Mouse (Mus musculus): ENCODE measurements around the gene Gm10322. TPM values are rescaled to one million over a fixed set of nuclear protein-coding genes. Genes with fewer than 3 reads are reported as not detected.

Gm10322 gene
- polyA plus RNA-seq, 1 experiment from 2014 or later, result not detected

DNA sequence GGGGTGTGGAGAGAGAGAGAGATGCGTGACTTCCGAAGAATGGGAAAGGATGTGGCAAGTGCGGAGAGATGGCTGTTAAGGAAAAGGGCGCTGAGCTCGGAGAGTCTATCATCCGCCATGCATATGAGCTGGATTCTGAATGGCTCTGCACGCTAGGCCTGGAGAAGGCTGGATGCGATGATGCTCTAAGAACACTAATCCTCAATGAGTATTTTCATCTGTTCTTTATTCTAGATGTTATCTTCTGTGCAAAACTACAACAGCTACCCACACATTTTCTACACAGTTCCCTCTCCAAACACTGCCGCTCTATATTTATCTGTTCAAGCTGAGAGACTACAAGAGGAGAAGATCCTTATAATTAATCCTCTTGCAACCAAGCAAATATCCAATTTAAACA lies 25.3 kb upstream of the Gm10322 start:
- no peaks in the 10 kb centered on the region for H3K9me3 ChIP-seq (ENCODE audit: control insufficient read depth)
- WGBS, result 94% methylated on average over 9 of the region's 9 CpGs
- TF ChIP-seq CTCF (IDR thresholded peaks at IDR 0.05; ENCODE audit: low read depth), result no peak
- no peak overlapping the region for H3K9ac ChIP-seq (ENCODE audit: low read depth, low read length)
- H3K4me2 ChIP-seq (replicated peaks; ENCODE audit: low read depth), result no peak overlapping the region
- no peaks in the 10 kb centered on the region for H3K4me1 ChIP-seq (replicated peaks; ENCODE audit: control insufficient read depth, insufficient read depth, low read length)
- ATAC-seq, result no peak
- H3K36me3 ChIP-seq (ENCODE audit: control insufficient read depth, insufficient read depth), result peaks cover 15% of the 10 kb centered on the region; the same call in 1 of the 2 replicates
- H3K27me3 ChIP-seq (replicated peaks; ENCODE audit: control insufficient read depth, insufficient read depth, low read length), result no peaks in the 10 kb centered on the region
- no peak overlapping the region for H3K27ac ChIP-seq (ENCODE audit: low read depth, low read length)
- H3K4me3 ChIP-seq (ENCODE audit: low read depth, low read length), result no peak overlapping the region

DNA sequence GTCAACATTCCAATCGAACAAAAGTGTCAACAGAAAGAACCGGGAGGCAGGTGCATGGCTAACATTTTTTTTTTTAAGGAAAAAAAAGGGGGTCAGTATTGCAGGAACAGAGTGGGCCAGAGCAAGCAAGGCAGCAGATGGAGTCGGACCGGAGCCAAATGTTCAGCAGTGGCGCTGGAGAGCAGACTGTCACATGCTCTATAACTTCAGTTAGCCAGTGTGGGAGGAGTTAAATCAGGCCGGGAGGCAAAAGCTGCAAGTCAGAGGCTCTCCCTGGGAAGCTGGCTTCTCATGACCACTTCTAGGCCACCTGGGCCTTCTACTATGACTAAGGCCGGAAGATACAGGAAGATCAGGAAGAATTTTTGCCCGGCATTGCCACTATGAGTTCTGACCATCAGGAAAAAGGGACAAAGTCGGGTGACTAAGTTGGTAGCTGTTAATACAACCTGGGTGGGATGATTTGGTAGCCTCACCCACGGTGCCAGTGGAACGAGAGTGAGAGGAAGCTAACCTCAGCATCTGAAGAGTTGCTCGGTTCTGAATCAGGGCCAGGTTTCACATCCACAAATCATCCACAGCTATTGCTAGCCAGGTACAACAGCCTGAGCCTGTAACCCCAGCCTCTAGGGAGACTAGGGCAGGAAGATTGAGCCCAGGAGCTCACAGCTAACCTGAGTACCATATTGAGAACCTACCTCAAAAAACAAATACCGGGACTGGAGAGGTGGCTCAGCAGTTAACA lies 21.9 kb upstream of the Gm10322 start:
- Histone ChIP-seq H3K36me3 (ENCODE audit: control insufficient read depth, insufficient read depth) (peaks cover 20% of the 10 kb centered on the region; the same call in 1 of the 2 replicates), H3K9me3 (ENCODE audit: control insufficient read depth) (no peaks in the 10 kb centered on the region), H3K4me1 (replicated peaks; ENCODE audit: control insufficient read depth, insufficient read depth, low read length) (no peaks in the 10 kb centered on the region), H3K9ac (ENCODE audit: low read depth, low read length) (no peak overlapping the region), H3K4me2 (replicated peaks; ENCODE audit: low read depth) (no peak overlapping the region), H3K27ac (ENCODE audit: low read depth, low read length) (no peak overlapping the region), H3K27me3 (replicated peaks; ENCODE audit: control insufficient read depth, insufficient read depth, low read length) (no peaks in the 10 kb centered on the region), H3K4me3 (ENCODE audit: low read depth, low read length) (no peak overlapping the region)
- 61% methylated on average over 13 of the region's 13 CpGs for WGBS
- TF ChIP-seq CTCF (IDR thresholded peaks at IDR 0.05; ENCODE audit: low read depth), result peak; percentile 27; the same call in 1 of the 2 replicates
- peak; percentile 59; the same call in 1 of the 2 replicates for ATAC-seq

DNA sequence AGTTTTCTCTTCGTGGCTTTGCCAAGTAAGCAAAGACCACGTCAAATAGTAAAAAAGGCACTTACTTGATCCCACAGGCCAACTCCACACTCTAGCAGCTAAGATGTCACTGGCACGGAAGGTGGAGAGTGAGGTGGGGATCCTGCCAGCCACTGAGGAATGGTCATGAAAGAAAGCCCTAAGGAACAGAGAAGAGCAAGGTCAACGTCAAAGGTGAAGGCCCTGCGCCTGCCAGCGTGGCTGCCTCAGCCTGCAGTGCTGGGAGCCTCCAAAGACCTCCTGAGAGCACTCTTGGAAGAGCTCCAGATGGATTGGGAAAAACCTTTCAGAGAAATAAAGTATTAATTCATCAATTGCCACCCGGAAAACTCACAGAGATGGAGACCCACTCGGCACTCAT lies 15.3 kb upstream of the Gm10322 start:
- H3K4me3 ChIP-seq (ENCODE audit: low read depth, low read length), result no peak overlapping the region
- H3K9me3 ChIP-seq (ENCODE audit: control insufficient read depth), result no peaks in the 10 kb centered on the region
- no peaks in the 10 kb centered on the region for H3K27me3 ChIP-seq (replicated peaks; ENCODE audit: control insufficient read depth, insufficient read depth, low read length)
- no peak overlapping the region for H3K9ac ChIP-seq (ENCODE audit: low read depth, low read length)
- no peak overlapping the region for H3K4me2 ChIP-seq (replicated peaks; ENCODE audit: low read depth)
- 0 out of 2 replicates have a peak, but pooled peaks cover 5% of the 10 kb centered on the region for H3K36me3 ChIP-seq (ENCODE audit: control insufficient read depth, insufficient read depth)
- H3K27ac ChIP-seq (ENCODE audit: low read depth, low read length), result peak overlapping the region; percentile 21; the same call in 1 of the 2 replicates
- peaks cover 4% of the 10 kb centered on the region; the same call in 1 of the 2 replicates for H3K4me1 ChIP-seq (replicated peaks; ENCODE audit: control insufficient read depth, insufficient read depth, low read length)
- TF ChIP-seq CTCF (IDR thresholded peaks at IDR 0.05; ENCODE audit: low read depth), result no peak
- no peak for ATAC-seq
- 65% methylated on average over 8 of the region's 8 CpGs for WGBS

DNA sequence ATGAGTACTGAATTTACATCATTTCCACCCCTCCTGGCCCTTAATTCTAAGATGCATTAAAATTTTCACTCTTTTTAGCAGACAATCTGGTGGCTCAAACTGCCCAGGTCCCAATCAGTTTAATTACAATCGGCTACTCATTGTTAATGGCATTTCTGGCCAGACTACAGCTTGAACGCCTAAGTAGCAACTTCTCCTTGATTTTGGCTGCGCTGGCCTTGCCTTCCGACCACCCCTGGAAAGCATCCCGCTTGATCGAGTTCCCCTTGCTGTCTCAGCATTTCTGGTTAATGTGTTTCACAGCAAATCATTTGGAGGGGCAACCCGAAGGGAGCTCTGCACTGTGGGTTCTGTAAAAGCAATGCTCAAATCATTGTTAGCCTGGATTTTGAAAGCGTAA lies 13.8 kb upstream of the Gm10322 start:
- TF ChIP-seq CTCF (IDR thresholded peaks at IDR 0.05; ENCODE audit: low read depth), result no peak
- 79% methylated on average over 8 of the region's 8 CpGs for WGBS
- H3K27ac ChIP-seq (ENCODE audit: low read depth, low read length), result no peak overlapping the region

DNA sequence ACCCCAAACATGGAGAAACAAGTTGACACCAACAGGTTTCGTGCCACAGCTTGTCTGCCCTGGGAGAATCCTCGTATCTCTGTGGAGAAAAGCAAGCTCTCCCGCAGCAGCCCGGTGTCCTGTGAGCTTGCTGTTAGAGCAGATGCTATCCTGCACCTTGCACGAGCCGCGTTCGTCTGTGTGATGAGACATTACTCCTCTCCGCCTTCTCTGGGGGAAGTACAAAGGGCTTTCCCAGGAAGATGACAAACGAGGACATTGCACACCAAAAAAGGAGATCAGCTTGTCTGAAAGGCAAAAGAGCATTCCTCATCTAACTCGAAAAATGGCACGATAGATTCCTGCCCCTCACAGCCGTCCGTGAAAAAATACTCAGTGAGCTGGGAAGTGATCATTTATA lies 13.0 kb upstream of the Gm10322 start:
- ATAC-seq, result no peak
- TF ChIP-seq CTCF (IDR thresholded peaks at IDR 0.05; ENCODE audit: low read depth), result no peak
- H3K9ac ChIP-seq (ENCODE audit: low read depth, low read length), result no peak overlapping the region
- H3K27ac ChIP-seq (ENCODE audit: low read depth, low read length), result no peak overlapping the region
- H3K4me3 ChIP-seq (ENCODE audit: low read depth, low read length), result no peak overlapping the region
- no peaks in the 10 kb centered on the region for H3K27me3 ChIP-seq (replicated peaks; ENCODE audit: control insufficient read depth, insufficient read depth, low read length)
- H3K9me3 ChIP-seq (ENCODE audit: control insufficient read depth), result no peaks in the 10 kb centered on the region
- H3K4me2 ChIP-seq (replicated peaks; ENCODE audit: low read depth), result no peak overlapping the region
- 59% methylated on average over 14 of the region's 14 CpGs for WGBS
- peaks cover 4% of the 10 kb centered on the region; the same call in 1 of the 2 replicates for H3K4me1 ChIP-seq (replicated peaks; ENCODE audit: control insufficient read depth, insufficient read depth, low read length)
- no peaks in the 10 kb centered on the region for H3K36me3 ChIP-seq (ENCODE audit: control insufficient read depth, insufficient read depth)

More for the DNA sequence above, 13.8 kb upstream of the Gm10322 start:
- Histone ChIP-seq H3K4me1 (replicated peaks; ENCODE audit: control insufficient read depth, insufficient read depth, low read length) (peaks cover 4% of the 10 kb centered on the region; the same call in 1 of the 2 replicates), H3K36me3 (ENCODE audit: control insufficient read depth, insufficient read depth) (0 out of 2 replicates have a peak, but pooled peaks cover 5% of the 10 kb centered on the region), H3K9me3 (ENCODE audit: control insufficient read depth) (no peaks in the 10 kb centered on the region), H3K27me3 (replicated peaks; ENCODE audit: control insufficient read depth, insufficient read depth, low read length) (no peaks in the 10 kb centered on the region), H3K9ac (ENCODE audit: low read depth, low read length) (no peak overlapping the region), H3K4me2 (replicated peaks; ENCODE audit: low read depth) (no peak overlapping the region), H3K4me3 (ENCODE audit: low read depth, low read length) (no peak overlapping the region)
- no peak for ATAC-seq

DNA sequence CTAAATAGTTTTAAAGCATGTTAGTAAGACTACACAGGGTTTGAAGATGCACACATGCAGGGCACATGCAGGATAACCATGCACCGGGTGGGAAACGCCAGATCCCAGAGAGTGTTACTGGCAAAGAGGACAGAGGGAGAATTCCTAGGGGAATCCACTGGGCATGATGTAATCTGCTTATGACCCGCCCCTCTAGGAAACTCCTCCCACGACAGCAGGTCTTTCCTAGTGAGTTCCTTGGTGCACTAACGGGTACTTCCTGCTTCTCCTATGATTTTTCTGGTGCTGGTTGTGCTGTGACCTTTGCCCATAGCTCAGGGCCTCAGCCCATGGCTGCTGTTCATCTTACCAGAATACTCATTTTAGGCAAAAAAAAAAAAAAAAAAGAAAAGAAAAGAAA lies 12.0 kb upstream of the Gm10322 start:
- H3K27me3 ChIP-seq (replicated peaks; ENCODE audit: control insufficient read depth, insufficient read depth, low read length), result no peaks in the 10 kb centered on the region
- H3K9me3 ChIP-seq (ENCODE audit: control insufficient read depth), result no peaks in the 10 kb centered on the region
- no peak overlapping the region for H3K27ac ChIP-seq (ENCODE audit: low read depth, low read length)
- peaks cover 4% of the 10 kb centered on the region; the same call in 1 of the 2 replicates for H3K4me1 ChIP-seq (replicated peaks; ENCODE audit: control insufficient read depth, insufficient read depth, low read length)
- 39% methylated on average over 5 of the region's 5 CpGs for WGBS
- H3K4me3 ChIP-seq (ENCODE audit: low read depth, low read length), result no peak overlapping the region
- no peak overlapping the region for H3K9ac ChIP-seq (ENCODE audit: low read depth, low read length)
- no peaks in the 10 kb centered on the region for H3K36me3 ChIP-seq (ENCODE audit: control insufficient read depth, insufficient read depth)
- peak; percentile 81 for ATAC-seq
- H3K4me2 ChIP-seq (replicated peaks; ENCODE audit: low read depth), result no peak overlapping the region
- no peak for TF ChIP-seq CTCF (IDR thresholded peaks at IDR 0.05; ENCODE audit: low read depth)

Data from intestine, postnatal 0 days (tissue).